ENCODE assay signal across 9 mouse cellular contexts in genomic region chr9:90164670-90165453, GRCm38 (mm10). TPM values are rescaled to one million over a fixed set of nuclear protein-coding genes. Genes with fewer than 3 reads are reported as not detected.
A peak's percentile ranks its signal among the peaks of the same experiment; 100 is the strongest.
DNase-seq lines count a peak whose midpoint lies in the region; ATAC-seq lines count a peak whose summit lies in the region.
"Had no signal": no experiment of that assay in that cellular context is flagged by ENCODE, and none has a peak within 500 bp of the region (broad histone marks: within the 10 kb centered on the region; RNA-seq: fewer than 3 reads in every experiment).

No protein-coding gene starts in this region.

- no peaks in the 10 kb centered on the region for H3K36me3 ChIP-seq in neural tube, embryonic 11.5 days (ENCODE audit: control insufficient read depth, insufficient read depth, low read length)
- H3K36me3 ChIP-seq in limb, embryonic 13.5 days, result no peaks in the 10 kb centered on the region; the same call in 1 of the 2 replicates

- no peak overlapping the region for H3K9ac ChIP-seq in neural tube, embryonic 11.5 days (ENCODE audit: low read length)
- H3K9ac ChIP-seq in limb, embryonic 13.5 days, result no peak overlapping the region

- peak; percentile 10 for DNase-seq in embryo, embryonic 10 days (ENCODE audit: low spot score)
- DNase-seq in embryo, embryonic 10.5 days (ENCODE audit: low spot score), result no peak
- no peak for DNase-seq in neural tube, embryonic 11.5 days (ENCODE audit: low spot score)
- no peak for DNase-seq in neural tube, embryonic 10.5 days (ENCODE audit: extremely low spot score, low spot score)
- DNase-seq in thymus, postnatal 0 days (ENCODE audit: low spot score), result no peak
- DNase-seq in layer of hippocampus, adult 9-11 months, result no peak
- no peak for DNase-seq in ovary, postnatal 14 days (ENCODE audit: low spot score)
- DNase-seq: thymus, postnatal 4 days had no signal

- WGBS in neural tube, embryonic 11.5 days, result 64% methylated on average over 4 of the region's 4 CpGs
- WGBS in limb, embryonic 13.5 days, result 62% methylated on average over 4 of the region's 4 CpGs

- no peak overlapping the region for H3K27ac ChIP-seq in neural tube, embryonic 11.5 days (ENCODE audit: low read depth, low read length)
- no peak overlapping the region for H3K27ac ChIP-seq in limb, embryonic 13.5 days

- ATAC-seq in neural tube, embryonic 11.5 days (ENCODE audit: insufficient read depth, low FRiP score, low TSS enrichment), result no peak
- ATAC-seq in limb, embryonic 13.5 days (ENCODE audit: low FRiP score, low read depth), result no peak

- H3K4me1 ChIP-seq in neural tube, embryonic 11.5 days (ENCODE audit: control insufficient read depth, insufficient read depth, low read length), result peaks cover 7% of the 10 kb centered on the region; the same call in 1 of the 2 replicates
- peaks cover 14% of the 10 kb centered on the region for H3K4me1 ChIP-seq in limb, embryonic 13.5 days

- peak overlapping the region; percentile 89; the same call in 1 of the 2 replicates for H3K4me2 ChIP-seq in neural tube, embryonic 11.5 days (ENCODE audit: low read depth)
- H3K4me2 ChIP-seq in limb, embryonic 13.5 days (replicated peaks), result peak overlapping the region; percentile 89

- no peaks in the 10 kb centered on the region for H3K9me3 ChIP-seq in neural tube, embryonic 11.5 days (ENCODE audit: control insufficient read depth, low read length)
- H3K9me3 ChIP-seq in limb, embryonic 13.5 days, result peaks cover 6% of the 10 kb centered on the region

- H3K4me3 ChIP-seq in neural tube, embryonic 11.5 days (ENCODE audit: low read depth, low read length), result peak overlapping the region; percentile 70; the same call in 1 of the 2 replicates
- H3K4me3 ChIP-seq in limb, embryonic 13.5 days, result peak overlapping the region; percentile 80

- no peaks in the 10 kb centered on the region for H3K27me3 ChIP-seq in neural tube, embryonic 11.5 days (ENCODE audit: control insufficient read depth, insufficient read depth, low read length)
- no peaks in the 10 kb centered on the region for H3K27me3 ChIP-seq in limb, embryonic 13.5 days

RNA-seq across cellular contexts. Expression of gene Adamts7, which starts 2.0 kb away (rescaled TPM):
- polyA plus RNA-seq in neural tube, embryonic 11.5 days (2014; fragmentation: Nextera tagmentation; extraction: Ambion mirVana), result 13.8 and 15.5 TPM in 2 replicates
- 18.6 and 21.6 TPM in 2 replicates for polyA plus RNA-seq in limb, embryonic 13.5 days (2015; fragmentation: Nextera tagmentation; extraction: Ambion mirVana)
- 0.35 and 0.40 TPM in 2 replicates for polyA plus RNA-seq in thymus, postnatal 0 days (2015; fragmentation: Nextera tagmentation; extraction: Ambion mirVana)

RNA-seq across cellular contexts. Expression of gene Morf4l1, which starts 50.3 kb away (rescaled TPM):
- 502 and 508 TPM in 2 replicates for polyA plus RNA-seq in neural tube, embryonic 11.5 days (2014; fragmentation: Nextera tagmentation; extraction: Ambion mirVana)
- polyA plus RNA-seq in limb, embryonic 13.5 days (2015; fragmentation: Nextera tagmentation; extraction: Ambion mirVana), result 546 and 559 TPM in 2 replicates
- 323 and 332 TPM in 2 replicates for polyA plus RNA-seq in thymus, postnatal 0 days (2015; fragmentation: Nextera tagmentation; extraction: Ambion mirVana)

Comparison
In these comparisons a context has a peak if more than half of its experiments do, and no peak if none do; other contexts are left out.
1. RNA of gene Adamts7, which starts 2.0 kb away (polyA plus RNA-seq): 18.6 to 21.6 TPM in limb, embryonic 13.5 days and 13.8 to 15.5 TPM in neural tube, embryonic 11.5 days; 0.35 to 0.40 TPM in thymus, postnatal 0 days; every median in the first group is over 10 times any median in the second.